Mouse (Mus musculus): ENCODE results near the gene Isca2.

The Isca2 gene

GRCm38 (mm10) chr12:84772726-84773441 lies at the start of gene Isca2, which contains the start of gene Npc2:
TSS of gene Isca2 (plus strand) at chr12:84773251.
TSS of gene Npc2 (minus strand) at chr12:84773152.
- DNase-seq, result peak; percentile 100

GRCm38 (mm10) chr12:84726391-84726790 lies 46.7 kb upstream of the Isca2 start:
- peak; percentile 80 for DNase-seq

GRCm38 (mm10) chr12:84726986-84727385 lies 46.1 kb upstream of the Isca2 start:
- peak; percentile 86 for DNase-seq

GRCm38 (mm10) chr12:84727434-84727833 lies 45.6 kb upstream of the Isca2 start:
- DNase-seq, result peak; percentile 37

- DNase-seq, result no peak
Measured at GRCm38 (mm10) chr12:84728421-84728820, 44.6 kb upstream of the Isca2 start.

- DNase-seq, result peak; percentile 82
Measured at GRCm38 (mm10) chr12:84733366-84733765, 39.7 kb upstream of the Isca2 start.

GRCm38 (mm10) chr12:84743496-84743895 lies 29.6 kb upstream of the Isca2 start:
- DNase-seq, result peak; percentile 79

GRCm38 (mm10) chr12:84745700-84746099 lies 27.4 kb upstream of the Isca2 start:
- no peak for DNase-seq

GRCm38 (mm10) chr12:84748134-84748533 lies 24.9 kb upstream of the Isca2 start:
- no peak for DNase-seq

- peak; percentile 97 for DNase-seq
Measured at GRCm38 (mm10) chr12:84750661-84751060, 22.4 kb upstream of the Isca2 start.

GRCm38 (mm10) chr12:84752131-84752977 lies 20.7 kb upstream of the Isca2 start:
- DNase-seq, result peak; percentile 95

GRCm38 (mm10) chr12:84755008-84755695 lies 17.9 kb upstream of the Isca2 start:
- peak; percentile 85 for DNase-seq

GRCm38 (mm10) chr12:84756016-84756415 lies 17.0 kb upstream of the Isca2 start:
- peak; percentile 82 for DNase-seq

- peak; percentile 58 for DNase-seq
Measured at GRCm38 (mm10) chr12:84759063-84759462, 14.0 kb upstream of the Isca2 start.

- DNase-seq, result peak; percentile 90
Measured at GRCm38 (mm10) chr12:84762532-84762931, 10.5 kb upstream of the Isca2 start.

GRCm38 (mm10) chr12:84763577-84764218 lies 9.4 kb upstream of the Isca2 start:
- no peak for DNase-seq

- no peak for DNase-seq
Measured at GRCm38 (mm10) chr12:84764756-84765155, 8.3 kb upstream of the Isca2 start.

- no peak for DNase-seq
Measured at GRCm38 (mm10) chr12:84765506-84765905, 7.5 kb upstream of the Isca2 start.

- no peak for DNase-seq
Measured at GRCm38 (mm10) chr12:84766113-84766735, 6.8 kb upstream of the Isca2 start.

- no peak for DNase-seq
Measured at GRCm38 (mm10) chr12:84767510-84767909, 5.5 kb upstream of the Isca2 start.

GRCm38 (mm10) chr12:84769624-84770023 lies 3.4 kb upstream of the Isca2 start:
- DNase-seq, result no peak

- DNase-seq, result no peak
Measured at GRCm38 (mm10) chr12:84771981-84772520, 1.0 kb upstream of the Isca2 start.

Measured in heart, adult 11 months (tissue).